Mouse (Mus musculus) liver (tissue): ENCODE data around the gene 4930404N11Rik.
A peak's percentile ranks its signal among the peaks of the same experiment; 100 is the strongest.

Experiments used
- DNase-seq: peaks from one replicate; pipeline ENCODE4 v3.0.0-alpha.2; 2020; ENCODE audit warnings: mixed read lengths

Gene 4930404N11Rik

DNA sequence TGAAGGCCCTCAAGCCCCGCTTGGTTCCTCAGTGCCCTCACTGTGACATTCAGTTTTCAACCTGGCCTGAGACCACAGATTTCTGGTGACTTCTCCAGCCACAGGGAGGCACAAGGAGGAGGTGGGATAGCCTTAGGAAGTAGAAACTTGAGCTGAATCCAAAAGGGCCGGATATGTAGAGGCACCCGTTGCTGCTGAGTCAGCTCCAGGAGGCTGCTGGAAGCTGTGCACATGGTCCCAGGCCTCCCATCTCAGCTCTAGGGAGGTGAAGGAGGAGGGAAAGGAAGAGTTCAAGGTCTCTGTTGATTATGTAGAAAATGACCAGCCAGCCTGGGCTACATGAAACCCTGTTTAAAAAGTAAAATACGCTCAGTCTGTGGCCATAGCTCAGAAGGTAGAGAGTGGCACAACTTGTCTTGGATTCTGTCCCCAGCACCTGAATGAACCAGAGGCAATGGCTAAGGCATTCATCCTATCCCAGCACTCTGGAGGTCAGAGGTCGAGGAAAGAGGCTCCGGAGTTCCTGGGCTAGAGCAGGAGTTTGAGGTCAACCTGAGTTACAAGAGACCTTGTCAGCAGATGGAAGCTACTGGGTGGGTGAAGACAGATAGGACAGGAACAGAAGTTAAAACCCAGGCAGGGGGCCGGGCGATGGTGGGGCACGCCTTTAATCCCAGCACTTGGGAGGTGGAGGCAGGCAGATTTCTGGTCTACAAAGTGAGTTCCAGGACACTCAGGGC is 10.7 kb downstream of the 4930404N11Rik start:
- DNase-seq: no peak

DNA sequence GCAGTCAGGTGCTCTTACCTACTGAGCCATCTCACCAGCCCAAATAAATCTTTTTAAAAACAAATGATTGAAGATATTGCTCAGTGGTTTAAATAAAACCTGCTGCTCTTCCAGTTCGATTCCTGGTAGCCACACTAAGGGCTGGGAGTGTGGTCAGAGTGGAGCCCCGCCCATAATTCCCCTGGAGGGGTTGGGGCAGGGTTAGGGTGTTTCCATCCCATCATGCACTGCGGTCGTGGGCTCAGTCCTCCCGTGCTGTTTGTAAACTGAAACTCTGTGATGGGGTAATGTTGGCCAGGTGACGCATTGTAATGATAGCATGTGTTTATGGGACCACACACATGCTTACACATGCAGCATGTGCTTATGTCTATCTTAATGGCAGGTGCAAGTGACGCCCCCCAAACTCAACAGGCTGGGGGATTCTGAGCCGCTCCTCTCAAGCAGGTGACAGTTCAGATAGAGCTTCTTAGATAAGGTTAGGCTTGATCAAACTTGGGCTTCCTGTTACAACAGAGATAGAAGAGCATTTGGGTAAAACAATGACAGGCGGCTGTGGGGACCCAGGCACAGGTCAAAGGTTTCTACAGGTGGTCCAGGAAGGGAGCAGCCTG is 13.8 kb downstream of the 4930404N11Rik start:
- peak; percentile 92 for DNase-seq

GRCm38 (mm10) chr10:81350351-81351063 is 15.1 kb downstream of the 4930404N11Rik start, which contains the start of gene Hmg20b:
Gene Hmg20b, minus strand, starts transcription at chr10:81350480.
- DNase-seq: peak; percentile 99

- DNase-seq: no peak
Measured at GRCm38 (mm10) chr10:81349961-81350350, 15.7 kb downstream of the 4930404N11Rik start.

DNA sequence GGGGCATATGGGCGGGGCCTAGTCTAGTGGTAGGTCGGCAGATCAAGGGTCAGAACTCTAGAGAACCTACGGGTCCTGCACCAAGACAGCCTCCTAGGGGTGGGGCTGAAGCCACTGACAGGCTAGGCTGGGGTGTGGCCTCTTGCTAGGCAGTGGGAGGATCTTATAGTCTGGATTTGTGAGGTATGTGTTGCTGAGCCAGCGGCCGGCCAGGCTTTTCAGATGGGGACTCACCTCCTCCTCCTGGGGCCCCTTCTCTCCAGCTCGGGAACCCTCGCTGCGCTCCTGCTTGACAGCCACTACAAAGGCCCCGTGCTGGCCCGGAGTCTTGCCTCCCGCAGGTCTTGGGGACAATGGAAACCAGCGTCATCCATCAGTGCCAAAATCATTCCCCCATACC is 16.5 kb downstream of the 4930404N11Rik start:
- DNase-seq: peak; percentile 86

GRCm38 (mm10) chr10:81346453-81347067 is 19.1 kb downstream of the 4930404N11Rik start:
- peak; percentile 91 for DNase-seq

DNA sequence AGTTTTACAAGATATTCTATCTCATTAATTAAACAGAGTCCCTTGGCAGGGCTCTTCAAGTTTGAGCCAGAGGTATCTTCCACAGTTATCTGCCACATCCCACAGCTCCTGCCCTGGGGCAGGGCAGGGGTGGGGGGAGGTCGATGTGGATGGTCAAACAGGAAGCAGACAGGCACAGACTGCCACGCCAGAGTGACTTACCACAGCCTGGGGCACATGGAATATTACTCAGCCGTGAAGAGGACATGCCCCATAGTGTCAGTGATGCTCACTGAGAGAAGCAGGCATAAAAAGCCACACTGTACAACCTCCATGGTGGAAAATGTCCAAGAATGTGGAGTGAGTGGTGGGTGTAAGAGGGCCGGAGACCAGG is 20.5 kb downstream of the 4930404N11Rik start:
- no peak for DNase-seq

DNA sequence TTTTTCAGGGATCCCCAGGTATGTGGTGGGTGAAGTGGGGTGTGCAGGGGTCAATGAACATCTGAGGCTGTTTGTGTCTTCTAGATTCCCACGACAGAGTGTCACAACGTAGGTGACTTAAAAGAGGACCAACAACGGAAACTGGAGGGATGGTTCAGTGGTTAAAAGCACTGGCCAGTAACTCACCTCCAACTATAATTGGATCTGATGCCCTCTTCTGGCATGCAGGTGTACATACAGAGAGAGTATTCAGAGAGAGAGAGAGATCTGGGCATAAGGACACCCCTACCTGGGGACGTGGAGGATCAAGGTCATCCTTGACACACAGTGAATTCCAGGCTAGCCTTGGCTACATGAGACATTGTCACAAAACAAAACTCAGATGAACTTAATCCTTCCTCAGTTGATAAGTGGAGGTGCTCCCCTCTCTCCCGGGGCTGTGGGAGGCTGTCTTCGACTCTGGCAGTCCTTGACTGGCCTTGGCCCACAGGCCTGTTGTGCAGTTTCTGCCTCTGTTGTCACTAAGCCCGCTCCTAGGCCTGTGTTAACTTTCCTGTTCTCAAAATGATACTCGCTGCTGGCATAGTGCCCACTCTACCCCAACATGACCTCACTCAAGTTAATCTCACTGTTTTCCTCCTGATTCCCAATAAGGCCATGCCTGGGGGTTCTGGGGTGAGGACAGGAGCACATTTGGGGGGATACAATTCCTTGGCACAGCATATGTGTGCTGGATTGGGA is 21.0 kb downstream of the 4930404N11Rik start:
- DNase-seq: no peak

- DNase-seq: no peak
Measured at GRCm38 (mm10) chr10:81342686-81343505, 22.7 kb downstream of the 4930404N11Rik start, which contains the start of gene Gipc3. Gene Gipc3, minus strand, starts transcription at chr10:81343266.

- peak; percentile 75 for DNase-seq
Measured at GRCm38 (mm10) chr10:81341333-81341949, 24.2 kb downstream of the 4930404N11Rik start.

- peak; percentile 76 for DNase-seq
Measured at GRCm38 (mm10) chr10:81340551-81341332, 24.9 kb downstream of the 4930404N11Rik start.

- DNase-seq: no peak
Measured at GRCm38 (mm10) chr10:81336558-81336957, 29.1 kb downstream of the 4930404N11Rik start.

GRCm38 (mm10) chr10:81335393-81336340 is 29.9 kb downstream of the 4930404N11Rik start:
- peak; percentile 38 for DNase-seq

- no peak for DNase-seq
Measured at GRCm38 (mm10) chr10:81334324-81334723, 31.3 kb downstream of the 4930404N11Rik start.

GRCm38 (mm10) chr10:81332277-81332676 is 33.3 kb downstream of the 4930404N11Rik start:
- no peak for DNase-seq

DNA sequence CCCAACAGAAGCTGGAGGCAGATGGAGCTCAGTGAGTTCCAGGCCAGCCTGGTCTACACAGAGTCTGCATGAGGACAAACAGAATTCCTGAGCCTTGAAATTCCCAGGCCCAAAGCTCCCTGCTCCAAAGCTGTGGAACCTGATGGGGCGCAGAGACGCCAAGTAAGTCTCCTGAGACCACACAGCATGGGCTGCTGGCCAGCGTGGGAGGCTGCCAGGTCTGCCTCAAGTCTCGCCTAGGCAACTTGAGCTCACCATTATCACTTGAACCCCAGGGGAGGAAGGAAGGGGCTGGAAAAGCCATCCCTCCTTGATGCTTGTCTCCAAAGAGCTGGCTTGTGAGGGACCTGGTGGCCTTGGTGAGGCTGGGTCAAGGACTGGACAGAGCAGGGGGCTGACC is 35.6 kb downstream of the 4930404N11Rik start:
- DNase-seq: no peak

DNA sequence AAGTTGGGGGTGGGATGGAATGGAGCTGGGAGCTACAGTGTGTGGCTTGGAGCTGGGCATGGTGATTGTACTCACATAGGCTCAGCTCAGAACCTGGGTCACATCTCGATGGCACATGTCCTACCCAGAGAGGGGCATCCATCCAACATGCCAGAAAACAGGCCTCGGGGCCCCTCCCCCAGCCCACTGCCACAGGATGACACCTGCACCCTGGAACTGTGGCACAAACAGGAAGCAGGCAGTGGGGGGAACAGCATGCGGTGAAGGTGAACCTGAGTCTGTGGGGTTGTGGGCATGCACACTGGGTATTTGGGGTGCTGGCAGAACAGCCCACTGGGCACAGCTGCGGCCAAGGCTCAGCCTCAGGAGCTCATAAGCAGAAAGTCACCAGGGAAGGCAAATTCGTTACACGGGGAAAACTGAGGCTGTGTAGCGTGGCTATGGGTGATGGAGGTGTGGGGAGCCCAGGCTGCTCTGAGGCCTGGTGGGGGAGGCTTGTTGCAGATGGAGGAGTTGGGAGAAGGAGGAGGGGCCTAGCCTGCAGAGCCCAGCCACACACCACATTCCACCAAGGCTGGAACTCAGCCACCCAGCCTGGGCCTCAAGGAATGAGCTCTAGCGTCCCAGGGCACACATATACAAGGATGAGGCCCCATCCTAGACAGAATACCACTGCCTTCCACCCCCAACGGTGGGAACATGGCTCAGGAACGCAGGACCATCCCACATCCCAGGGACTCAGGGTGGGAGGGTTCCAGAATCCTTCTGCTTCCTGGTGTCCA is 36.2 kb downstream of the 4930404N11Rik start:
- DNase-seq: peak; percentile 53

- DNase-seq: peak; percentile 62
Measured at GRCm38 (mm10) chr10:81328386-81328785, 37.2 kb downstream of the 4930404N11Rik start, which contains the start of gene Tbxa2r. Gene Tbxa2r, plus strand, starts transcription at chr10:81328731.
